Mouse (Mus musculus) G1E-ER4 (cell line): ENCODE results near the gene Shc2. TPM values are rescaled to one million over a fixed set of nuclear protein-coding genes. Genes with fewer than 3 reads are reported as not detected.

Experiments used
- GATA1 ChIP-seq: IDR thresholded peaks from one replicate; pipeline ENCODE4 v1.8.0; 2012; ENCODE audit warnings: low read length, inconsistent platforms
- polyA plus RNA-seq: library from polyadenylated mRNA; stranded (reverse); fragments of >175 nt; gene quantifications from 2 replicates; pipeline ENCODE4 v1.2.3, GENCODE M21; 2012

Gene Shc2
- polyA plus RNA-seq, 1 experiment = not detected

GRCm38 (mm10) chr10:79645711-79646110 is 8.0 kb upstream of the Shc2 start, which contains the start of gene Odf3l2:
Gene Odf3l2, minus strand, starts transcription at chr10:79645738.
- TF ChIP-seq GATA1 = no peak

- no peak for TF ChIP-seq GATA1
Measured at GRCm38 (mm10) chr10:79638486-79639204, 927 bp upstream of the Shc2 start.

- TF ChIP-seq GATA1 = no peak
Measured at GRCm38 (mm10) chr10:79636287-79636686, 1.4 kb downstream of the Shc2 start.

- TF ChIP-seq GATA1 = no peak
Measured at GRCm38 (mm10) chr10:79633006-79633777, 4.5 kb downstream of the Shc2 start.

- no peak for TF ChIP-seq GATA1
Measured at GRCm38 (mm10) chr10:79631432-79631831, 6.3 kb downstream of the Shc2 start.

- no peak for TF ChIP-seq GATA1
Measured at GRCm38 (mm10) chr10:79628377-79628776, 9.3 kb downstream of the Shc2 start.

GRCm38 (mm10) chr10:79626156-79626555 is 11.6 kb downstream of the Shc2 start:
- TF ChIP-seq GATA1 = no peak

- TF ChIP-seq GATA1 = no peak
Measured at GRCm38 (mm10) chr10:79625398-79625797, 12.3 kb downstream of the Shc2 start.

- no peak for TF ChIP-seq GATA1
Measured at GRCm38 (mm10) chr10:79623950-79624349, 13.8 kb downstream of the Shc2 start.

GRCm38 (mm10) chr10:79616376-79616775 is 21.3 kb downstream of the Shc2 start:
- no peak for TF ChIP-seq GATA1

GRCm38 (mm10) chr10:79615860-79616259 is 21.9 kb downstream of the Shc2 start:
- no peak for TF ChIP-seq GATA1

GRCm38 (mm10) chr10:79614305-79614643 is 23.4 kb downstream of the Shc2 start:
- no peak for TF ChIP-seq GATA1

- TF ChIP-seq GATA1 = no peak
Measured at GRCm38 (mm10) chr10:79613578-79614304, 24.0 kb downstream of the Shc2 start, which contains the start of gene C2cd4c. Gene C2cd4c, minus strand, starts transcription at chr10:79614025.

- TF ChIP-seq GATA1 = no peak
Measured at GRCm38 (mm10) chr10:79612192-79613135, 25.3 kb downstream of the Shc2 start.

- TF ChIP-seq GATA1 = no peak
Measured at GRCm38 (mm10) chr10:79611296-79611695, 26.4 kb downstream of the Shc2 start.
